Mouse (Mus musculus) olfactory bulb, adult 2 months (tissue): ENCODE results near the gene Creg2.

Source experiments
- CTCF ChIP-seq: fragments of 200-500 bp; IDR thresholded peaks from 2 replicates; pipeline ENCODE4 v1.5.1; 2012; ENCODE audit warnings: low read depth, mild to moderate bottlenecking, low read length, moderate library complexity; ENCODE audit not compliant: insufficient read depth
- POLR2A ChIP-seq: fragments of 200-500 bp; IDR thresholded peaks from 2 replicates; pipeline ENCODE4 v1.6.1; 2012; ENCODE audit warnings: mild to moderate bottlenecking, low read depth, low read length, moderate library complexity; ENCODE audit not compliant: insufficient read depth

- TF ChIP-seq POLR2A (no peak), CTCF (no peak)
These were observed 11.8 kb upstream of the Creg2 start for GRCm38 (mm10) chr1:39663050-39663449.
